Mouse (Mus musculus) embryonic facial prominence, embryonic 14.5 days (tissue): ENCODE results near the gene Limk1. TPM values are rescaled to one million over a fixed set of nuclear protein-coding genes. Genes with fewer than 3 reads are reported as not detected.

Source experiments
- ATAC-seq: fragments of 200-750 bp; cut with Nextera tagmentation; 2 replicates; pipeline ENCODE4 v1.8.0; 2017; ENCODE audit warnings: low read depth, moderate number of reproducible peaks, moderate TSS enrichment
- DNase-seq: peaks from one replicate; pipeline ENCODE4 v3.0.0-alpha.2; 2015; ENCODE audit warnings: low spot score
- H3K27ac ChIP-seq: fragments of 300-500 bp; sonication (generic); replicated peaks from 2 replicates; pipeline ENCODE4 v1.5.1; 2014; ENCODE audit warnings: low read depth, mild to moderate bottlenecking, low read length, moderate library complexity
- H3K27me3 ChIP-seq: fragments of 300-500 bp; sonication (generic); replicated peaks from 2 replicates; pipeline ENCODE4 v1.6.1; 2014; ENCODE audit warnings: low read length; ENCODE audit not compliant: control insufficient read depth, insufficient read depth
- H3K36me3 ChIP-seq: fragments of 300-500 bp; sonication (generic); 2 replicates; pipeline ENCODE4 v1.6.1; 2014; ENCODE audit warnings: low read length, mixed read lengths; ENCODE audit not compliant: control insufficient read depth, insufficient read depth
- H3K4me1 ChIP-seq: fragments of 300-500 bp; sonication (generic); 2 replicates; pipeline ENCODE4 v1.6.1; 2014; ENCODE audit warnings: antibody characterized with exemption, low read length; ENCODE audit not compliant: control insufficient read depth, insufficient read depth
- H3K4me2 ChIP-seq: fragments of 300-500 bp; sonication (generic); 2 replicates; pipeline ENCODE4 v1.6.1; 2014; ENCODE audit warnings: low read depth, mild to moderate bottlenecking, low read length, moderate library complexity, mixed read lengths
- H3K4me3 ChIP-seq: fragments of 300-500 bp; sonication (generic); 2 replicates; pipeline ENCODE4 v1.5.1; 2014; ENCODE audit warnings: low read depth, mild to moderate bottlenecking, low read length
- H3K9ac ChIP-seq: fragments of 300-500 bp; sonication (generic); 2 replicates; pipeline ENCODE4 v1.6.1; 2014; ENCODE audit warnings: low read depth, mild to moderate bottlenecking, low read length, moderate library complexity, mixed read lengths
- H3K9me3 ChIP-seq: fragments of 300-500 bp; sonication (generic); 2 replicates; pipeline ENCODE4 v1.6.1; 2016; ENCODE audit warnings: low read length; ENCODE audit not compliant: control insufficient read depth
- WGBS: fragments of 180-500 bp; shearing (Covaris S2); extraction: QIAGEN DNeasy Blood & Tissue Kit; methylation state at CpG from one replicate; pipeline ENCODE4 v1.1.7; 2014; 5-methylcytosine and 5-hydroxymethylcytosine counted together
- polyA plus RNA-seq: library from polyadenylated mRNA; unstranded; fragments of >200 nt; fragmentation: Nextera tagmentation; extraction: Ambion mirVana; gene quantifications from 2 replicates; pipeline ENCODE4 v1.2.1, GENCODE M21; 2014

Limk1 gene
- polyA plus RNA-seq, 1 experiment from 2014 or later, result 6.2 TPM

- Histone ChIP-seq H3K4me1 (no peaks in the 10 kb centered on the region; the same call in 1 of the 2 replicates), H3K27me3 (no peaks in the 10 kb centered on the region), H3K9ac (no peak overlapping the region), H3K4me3 (no peak overlapping the region), H3K27ac (no peak overlapping the region), H3K36me3 (peaks cover 35% of the 10 kb centered on the region), H3K9me3 (no peaks in the 10 kb centered on the region), H3K4me2 (no peak overlapping the region)
- ATAC-seq (no peak), DNase-seq (no peak)
- 73% methylated on average over 2 of the region's 2 CpGs for WGBS
Observed at GRCm38 (mm10) chr5:134684398-134684797, 4.0 kb downstream of the Limk1 start.

- Histone ChIP-seq H3K27ac (no peak overlapping the region), H3K36me3 (peaks cover 35% of the 10 kb centered on the region), H3K4me1 (no peaks in the 10 kb centered on the region), H3K9ac (no peak overlapping the region), H3K9me3 (no peaks in the 10 kb centered on the region), H3K4me2 (no peak overlapping the region), H3K27me3 (no peaks in the 10 kb centered on the region), H3K4me3 (no peak overlapping the region)
- DNase-seq, result no peak
- no peak for ATAC-seq
- 69% methylated on average over 2 of the region's 2 CpGs for WGBS
Observed at GRCm38 (mm10) chr5:134683813-134684212, 4.6 kb downstream of the Limk1 start.

GRCm38 (mm10) chr5:134680238-134680637 is 8.2 kb downstream of the Limk1 start:
- DNase-seq, result no peak
- Histone ChIP-seq H3K4me3 (no peak overlapping the region), H3K36me3 (peaks cover 22% of the 10 kb centered on the region; the same call in 1 of the 2 replicates), H3K27ac (no peak overlapping the region), H3K27me3 (no peaks in the 10 kb centered on the region), H3K4me1 (peaks cover 11% of the 10 kb centered on the region), H3K9ac (no peak overlapping the region), H3K4me2 (no peak overlapping the region), H3K9me3 (no peaks in the 10 kb centered on the region)
- 72% methylated on average over 12 of the region's 12 CpGs for WGBS
- ATAC-seq, result no peak

- Histone ChIP-seq H3K4me3 (no peak overlapping the region), H3K4me1 (peaks cover 11% of the 10 kb centered on the region), H3K27me3 (no peaks in the 10 kb centered on the region), H3K9me3 (no peaks in the 10 kb centered on the region), H3K27ac (no peak overlapping the region), H3K36me3 (peaks cover 17% of the 10 kb centered on the region; the same call in 1 of the 2 replicates), H3K9ac (no peak overlapping the region), H3K4me2 (no peak overlapping the region)
- no peak for ATAC-seq
- peak; percentile 26 for DNase-seq
- 58% methylated on average over 8 of the region's 8 CpGs for WGBS
Observed at GRCm38 (mm10) chr5:134678827-134679546, 9.4 kb downstream of the Limk1 start.

GRCm38 (mm10) chr5:134678031-134678430 is 10.4 kb downstream of the Limk1 start:
- no peak overlapping the region for H3K4me2 ChIP-seq

GRCm38 (mm10) chr5:134677491-134677890 is 10.9 kb downstream of the Limk1 start:
- H3K4me3 ChIP-seq, result no peak overlapping the region
- peaks cover 11% of the 10 kb centered on the region for H3K4me1 ChIP-seq
- 70% methylated on average over 5 of the region's 5 CpGs for WGBS
- H3K9me3 ChIP-seq, result no peaks in the 10 kb centered on the region
- no peak overlapping the region for H3K27ac ChIP-seq
- DNase-seq (no peak), ATAC-seq (no peak)
- no peak overlapping the region for H3K4me2 ChIP-seq
- H3K36me3 ChIP-seq, result peaks cover 12% of the 10 kb centered on the region
- no peaks in the 10 kb centered on the region for H3K27me3 ChIP-seq
- 0 out of 2 replicates have a peak overlapping the region, but pooled peaks have one; percentile 15 for H3K9ac ChIP-seq

More at GRCm38 (mm10) chr5:134678031-134678430, 10.4 kb downstream of the Limk1 start:
- Histone ChIP-seq H3K27ac (no peak overlapping the region), H3K4me1 (peaks cover 11% of the 10 kb centered on the region), H3K9me3 (no peaks in the 10 kb centered on the region), H3K4me3 (no peak overlapping the region), H3K27me3 (no peaks in the 10 kb centered on the region), H3K36me3 (peaks cover 12% of the 10 kb centered on the region), H3K9ac (no peak overlapping the region)
- DNase-seq (no peak), ATAC-seq (no peak)
- 92% methylated on average over 3 of the region's 3 CpGs for WGBS

GRCm38 (mm10) chr5:134675956-134676759 is 12.2 kb downstream of the Limk1 start:
- 7% methylated on average over 10 of the region's 14 CpGs for WGBS
- H3K4me2 ChIP-seq, result peak overlapping the region; percentile 53
- H3K9me3 ChIP-seq, result no peaks in the 10 kb centered on the region
- peak overlapping the region; percentile 72 for H3K27ac ChIP-seq
- H3K4me3 ChIP-seq, result peak overlapping the region; percentile 30
- peak overlapping the region; percentile 62 for H3K9ac ChIP-seq
- no peaks in the 10 kb centered on the region for H3K27me3 ChIP-seq
- DNase-seq, result peak; percentile 96
- peak; percentile 88 for ATAC-seq
- peaks cover 11% of the 10 kb centered on the region for H3K4me1 ChIP-seq
- peaks cover 17% of the 10 kb centered on the region for H3K36me3 ChIP-seq

DNA sequence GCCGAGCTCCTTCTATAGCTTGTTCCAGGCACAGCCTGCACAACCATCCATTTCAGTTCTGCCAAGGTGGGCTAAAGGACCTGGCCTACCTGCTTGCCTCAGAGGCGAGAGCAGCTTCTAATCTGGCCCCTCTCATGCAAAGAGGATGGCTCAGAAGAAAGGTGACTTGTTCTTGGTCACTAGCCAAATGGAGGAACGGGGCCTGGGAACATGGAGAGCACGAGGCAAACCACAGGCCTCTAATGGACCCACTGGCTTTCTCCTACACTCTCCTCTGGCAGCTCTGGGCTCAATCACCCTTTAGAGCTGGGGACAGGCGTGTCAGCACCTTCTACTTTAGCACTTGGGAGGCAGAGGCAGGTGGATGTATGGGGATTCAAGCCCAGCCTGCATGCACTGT is 13.4 kb downstream of the Limk1 start:
- DNase-seq (no peak), ATAC-seq (no peak)
- Histone ChIP-seq H3K4me1 (peaks cover 11% of the 10 kb centered on the region), H3K9ac (no peak overlapping the region), H3K9me3 (no peaks in the 10 kb centered on the region), H3K4me3 (no peak overlapping the region), H3K36me3 (peaks cover 23% of the 10 kb centered on the region), H3K27me3 (no peaks in the 10 kb centered on the region), H3K27ac (no peak overlapping the region), H3K4me2 (no peak overlapping the region)
- WGBS, result 81% methylated on average over 5 of the region's 5 CpGs
